Mouse (Mus musculus): ENCODE data around the gene Rbm10. TPM values are rescaled to one million over a fixed set of nuclear protein-coding genes. Genes with fewer than 3 reads are reported as not detected.

Gene Rbm10
- 27.9 and 40.8 TPM in 2 replicates for polyA plus RNA-seq (2012; ENCODE audit: insufficient read depth, low replicate concordance)

DNA sequence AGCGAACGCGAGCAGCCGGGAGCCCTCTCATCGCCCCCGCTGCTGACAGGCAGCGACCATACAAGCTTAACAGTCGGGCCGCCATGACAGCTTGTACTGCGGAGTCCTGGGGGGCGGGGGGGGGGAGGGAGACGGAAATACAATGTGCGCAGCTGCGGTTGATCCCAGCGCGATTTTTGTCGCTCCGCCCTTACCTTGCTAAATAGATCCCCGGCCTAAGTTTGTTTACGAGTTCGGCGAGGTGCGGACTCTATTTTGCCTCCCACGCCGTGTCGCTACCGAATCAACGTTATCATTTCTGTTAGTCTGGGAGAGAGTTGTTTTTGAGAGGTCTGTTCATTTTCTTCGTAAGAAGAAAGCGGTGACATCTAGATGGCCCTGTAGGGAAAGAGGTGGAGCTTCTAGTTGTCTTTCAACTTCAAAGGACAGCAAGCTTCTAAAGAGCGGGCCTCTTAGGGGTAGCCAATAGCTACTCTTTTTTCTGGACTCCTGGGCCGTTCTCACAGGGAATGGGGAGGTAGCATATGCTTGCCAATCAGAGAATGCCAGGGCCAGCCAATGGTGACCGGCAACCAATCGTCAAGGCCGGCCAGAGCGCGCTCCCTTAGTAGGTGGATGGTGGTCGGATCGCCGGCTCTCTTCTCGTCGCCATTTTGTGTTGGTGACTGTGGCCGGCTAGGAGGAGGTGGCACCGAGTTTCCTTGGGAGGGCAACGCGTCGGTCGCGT is at the start of gene Rbm10, which contains the start of gene Ndufb11:
Rbm10 (plus strand) TSS at position 328 of the 727 bp plus-strand sequence.
Ndufb11 (minus strand) TSS at position 444 of the 727 bp plus-strand sequence.
- Histone ChIP-seq H3K4me1 (peaks cover 13% of the 10 kb centered on the region; the same call in 1 of the 2 replicates), H3K36me3 (replicated peaks; ENCODE audit: low read length) (peaks cover 38% of the 10 kb centered on the region), H3K27me3 (replicated peaks) (no peaks in the 10 kb centered on the region), H3K9me3 (no peaks in the 10 kb centered on the region), H3K4me3 (replicated peaks) (peak within 1 kb of the TSS; percentile 98)
- TF ChIP-seq FLI1 (IDR thresholded peaks at IDR 0.05; ENCODE audit: low read length) (no peak), GATA1 (IDR thresholded peaks at IDR 0.05; ENCODE audit: borderline replicate concordance, low read length) (no peak)

- Histone ChIP-seq H3K27me3 (replicated peaks) (peaks cover 3% of the 10 kb centered on the region), H3K36me3 (replicated peaks; ENCODE audit: low read length) (no peaks in the 10 kb centered on the region), H3K4me3 (replicated peaks) (no peak overlapping the region), H3K4me1 (peaks cover 17% of the 10 kb centered on the region), H3K9me3 (no peaks in the 10 kb centered on the region)
- TF ChIP-seq FLI1 (IDR thresholded peaks at IDR 0.05; ENCODE audit: low read length), result no peak
These were observed 46.3 kb upstream of the Rbm10 start for GRCm38 (mm10) chrX:20571024-20571423.

GRCm38 (mm10) chrX:20572683-20573082 is 44.6 kb upstream of the Rbm10 start:
- TF ChIP-seq GATA1 (IDR thresholded peaks at IDR 0.05; ENCODE audit: borderline replicate concordance, low read length), result no peak
- no peak for TF ChIP-seq FLI1 (IDR thresholded peaks at IDR 0.05; ENCODE audit: low read length)
- no peaks in the 10 kb centered on the region for H3K9me3 ChIP-seq

DNA sequence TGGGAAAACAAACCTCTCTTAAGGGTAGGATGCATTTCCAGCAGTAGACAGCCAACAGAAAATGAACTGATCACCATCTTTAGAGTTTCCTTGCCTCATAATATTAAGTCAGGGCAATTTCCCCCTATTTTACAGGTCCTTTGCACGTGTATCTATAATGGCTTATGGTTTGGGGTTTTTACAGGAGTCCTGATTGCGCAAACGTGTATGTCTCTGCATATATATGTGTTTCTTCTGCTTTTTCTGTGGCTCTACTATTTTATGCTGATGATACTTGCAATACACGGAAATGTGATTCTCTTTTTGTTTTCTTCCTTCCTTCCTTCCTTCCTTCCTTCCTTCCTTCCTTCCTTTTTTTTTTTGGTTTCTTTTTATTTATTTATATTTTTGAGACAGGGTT is 43.4 kb upstream of the Rbm10 start:
- Histone ChIP-seq H3K4me3 (replicated peaks) (no peak overlapping the region), H3K4me1 (peaks cover 17% of the 10 kb centered on the region), H3K27me3 (replicated peaks) (peaks cover 4% of the 10 kb centered on the region), H3K36me3 (replicated peaks; ENCODE audit: low read length) (no peaks in the 10 kb centered on the region), H3K9me3 (no peaks in the 10 kb centered on the region)
- TF ChIP-seq GATA1 (IDR thresholded peaks at IDR 0.05; ENCODE audit: borderline replicate concordance, low read length), result no peak
- no peak for TF ChIP-seq FLI1 (IDR thresholded peaks at IDR 0.05; ENCODE audit: low read length)

More at GRCm38 (mm10) chrX:20572683-20573082, 44.6 kb upstream of the Rbm10 start:
- Histone ChIP-seq H3K36me3 (replicated peaks; ENCODE audit: low read length) (no peaks in the 10 kb centered on the region), H3K4me1 (peaks cover 17% of the 10 kb centered on the region), H3K27me3 (replicated peaks) (peaks cover 4% of the 10 kb centered on the region), H3K4me3 (replicated peaks) (no peak overlapping the region)

DNA sequence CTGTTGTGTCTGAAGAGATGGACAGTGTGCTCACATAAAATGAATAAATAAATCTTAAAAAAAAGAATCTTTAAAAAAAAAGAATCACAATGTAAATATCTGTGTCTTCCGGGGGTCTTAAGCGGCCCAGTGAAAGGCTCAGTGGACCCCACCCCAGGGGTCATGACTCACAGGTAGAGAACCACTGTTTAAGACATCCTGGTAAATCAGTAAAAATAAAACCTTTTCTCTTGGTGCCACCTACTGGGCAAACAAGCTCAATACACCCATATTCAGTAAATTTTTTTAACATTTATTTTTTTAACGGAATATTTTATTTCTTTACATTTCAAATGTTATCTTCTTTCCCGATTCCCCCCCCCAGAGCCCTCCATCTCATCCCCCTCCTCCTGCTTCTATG is 29.3 kb upstream of the Rbm10 start:
- no peaks in the 10 kb centered on the region for H3K27me3 ChIP-seq (replicated peaks)

GRCm38 (mm10) chrX:20608500-20608899 is 8.8 kb upstream of the Rbm10 start:
- Histone ChIP-seq H3K27me3 (replicated peaks) (peaks cover 4% of the 10 kb centered on the region), H3K9me3 (no peaks in the 10 kb centered on the region), H3K36me3 (replicated peaks; ENCODE audit: low read length) (no peaks in the 10 kb centered on the region), H3K4me3 (replicated peaks) (no peak overlapping the region), H3K4me1 (no peaks in the 10 kb centered on the region; the same call in 1 of the 2 replicates)
- TF ChIP-seq GATA1 (IDR thresholded peaks at IDR 0.05; ENCODE audit: borderline replicate concordance, low read length) (no peak), FLI1 (IDR thresholded peaks at IDR 0.05; ENCODE audit: low read length) (no peak)

More for the DNA sequence above, 29.3 kb upstream of the Rbm10 start:
- no peaks in the 10 kb centered on the region for H3K36me3 ChIP-seq (replicated peaks; ENCODE audit: low read length)
- no peak overlapping the region for H3K4me3 ChIP-seq (replicated peaks)
- H3K4me1 ChIP-seq, result no peaks in the 10 kb centered on the region
- H3K9me3 ChIP-seq, result no peaks in the 10 kb centered on the region
- TF ChIP-seq GATA1 (IDR thresholded peaks at IDR 0.05; ENCODE audit: borderline replicate concordance, low read length), result no peak

DNA sequence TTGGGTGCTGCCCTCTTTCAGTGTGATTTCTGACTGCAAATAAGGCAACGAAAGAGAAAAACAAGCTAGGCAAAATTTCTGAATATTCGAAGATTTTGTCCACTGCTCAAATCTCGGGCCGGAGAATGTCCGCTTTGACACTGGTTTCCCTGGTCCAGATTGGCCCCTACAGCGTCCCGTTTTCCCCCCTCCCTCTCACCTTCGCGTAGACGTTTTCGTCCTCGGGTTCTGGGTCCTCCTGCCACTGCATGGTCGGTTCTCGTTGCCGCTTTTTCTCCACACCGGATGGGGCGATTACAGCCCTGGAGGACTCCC is 485 bp upstream of the Rbm10 start:
- H3K9me3 ChIP-seq, result no peaks in the 10 kb centered on the region
- no peaks in the 10 kb centered on the region for H3K27me3 ChIP-seq (replicated peaks)
- TF ChIP-seq FLI1 (IDR thresholded peaks at IDR 0.05; ENCODE audit: low read length) (no peak), GATA1 (IDR thresholded peaks at IDR 0.05; ENCODE audit: borderline replicate concordance, low read length) (no peak)
- peaks cover 13% of the 10 kb centered on the region; the same call in 1 of the 2 replicates for H3K4me1 ChIP-seq
- peaks cover 35% of the 10 kb centered on the region for H3K36me3 ChIP-seq (replicated peaks; ENCODE audit: low read length)
- H3K4me3 ChIP-seq (replicated peaks), result peak overlapping the region; percentile 92

DNA sequence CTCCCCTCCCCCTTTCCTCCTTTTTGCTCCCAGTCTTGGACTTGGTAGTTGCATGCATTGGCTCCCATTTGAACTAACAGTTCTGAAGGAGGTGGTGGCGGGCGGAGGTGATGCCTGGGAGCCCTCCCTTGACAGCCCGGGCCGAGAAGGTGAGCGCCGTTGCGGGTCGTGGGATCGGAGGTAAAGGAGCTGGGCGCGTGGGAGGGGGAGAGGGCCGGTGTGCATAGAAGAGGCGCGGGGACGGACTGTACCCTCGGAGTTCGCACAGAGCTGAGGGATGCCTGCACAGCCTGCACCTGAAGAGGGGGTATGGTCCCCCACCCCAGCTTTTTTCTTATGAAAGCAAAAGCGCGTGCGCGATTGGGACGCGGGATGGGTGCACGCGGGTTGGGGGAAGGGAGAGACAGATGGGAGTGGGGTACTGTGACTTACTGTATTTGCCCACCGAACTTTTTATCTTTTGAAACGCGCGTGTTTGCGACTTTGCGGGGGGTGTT is 648 bp downstream of the Rbm10 start:
- peaks cover 44% of the 10 kb centered on the region for H3K36me3 ChIP-seq (replicated peaks; ENCODE audit: low read length)
- H3K4me1 ChIP-seq, result peaks cover 13% of the 10 kb centered on the region; the same call in 1 of the 2 replicates
- H3K9me3 ChIP-seq, result no peaks in the 10 kb centered on the region
- peak overlapping the region; percentile 98 for H3K4me3 ChIP-seq (replicated peaks)
- no peaks in the 10 kb centered on the region for H3K27me3 ChIP-seq (replicated peaks)
- no peak for TF ChIP-seq GATA1 (IDR thresholded peaks at IDR 0.05; ENCODE audit: borderline replicate concordance, low read length)
- TF ChIP-seq FLI1 (IDR thresholded peaks at IDR 0.05; ENCODE audit: low read length), result no peak

DNA sequence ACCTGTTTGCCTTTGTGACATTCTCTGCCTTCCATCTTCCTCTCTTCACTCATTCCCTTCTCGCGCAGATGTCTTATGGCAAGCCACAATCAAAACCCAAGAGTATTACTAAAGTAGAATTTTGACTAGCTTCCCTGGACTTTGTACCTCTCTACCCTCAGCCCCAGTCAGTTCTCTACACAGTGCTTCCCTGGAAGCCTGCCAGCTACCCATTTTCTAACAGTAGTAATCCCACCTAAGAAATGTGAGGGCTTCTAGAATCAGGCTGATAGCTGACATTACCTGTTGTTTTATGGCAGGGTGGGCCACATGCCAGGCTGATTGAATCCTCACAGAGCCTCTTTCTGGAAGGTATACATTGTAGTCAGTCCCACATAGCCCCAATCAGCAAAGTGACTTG is 20.8 kb downstream of the Rbm10 start:
- TF ChIP-seq FLI1 (IDR thresholded peaks at IDR 0.05; ENCODE audit: low read length), result no peak
- TF ChIP-seq GATA1 (IDR thresholded peaks at IDR 0.05; ENCODE audit: borderline replicate concordance, low read length), result no peak
- H3K36me3 ChIP-seq (replicated peaks; ENCODE audit: low read length), result peaks cover 87% of the 10 kb centered on the region
- peaks cover 5% of the 10 kb centered on the region for H3K27me3 ChIP-seq (replicated peaks)
- no peaks in the 10 kb centered on the region for H3K9me3 ChIP-seq
- H3K4me3 ChIP-seq (replicated peaks), result no peak overlapping the region
- no peaks in the 10 kb centered on the region for H3K4me1 ChIP-seq

- peaks cover 97% of the 10 kb centered on the region for H3K36me3 ChIP-seq (replicated peaks; ENCODE audit: low read length)
- H3K27me3 ChIP-seq (replicated peaks), result peaks cover 3% of the 10 kb centered on the region
- H3K4me1 ChIP-seq, result no peaks in the 10 kb centered on the region
- no peaks in the 10 kb centered on the region for H3K9me3 ChIP-seq
- H3K4me3 ChIP-seq (replicated peaks), result no peak overlapping the region
- TF ChIP-seq FLI1 (IDR thresholded peaks at IDR 0.05; ENCODE audit: low read length) (no peak), GATA1 (IDR thresholded peaks at IDR 0.05; ENCODE audit: borderline replicate concordance, low read length) (no peak)
These were observed 27.5 kb downstream of the Rbm10 start for GRCm38 (mm10) chrX:20644780-20645179.
